ENCODE assay signal across 9 mouse cellular contexts in the genomic region with DNA sequence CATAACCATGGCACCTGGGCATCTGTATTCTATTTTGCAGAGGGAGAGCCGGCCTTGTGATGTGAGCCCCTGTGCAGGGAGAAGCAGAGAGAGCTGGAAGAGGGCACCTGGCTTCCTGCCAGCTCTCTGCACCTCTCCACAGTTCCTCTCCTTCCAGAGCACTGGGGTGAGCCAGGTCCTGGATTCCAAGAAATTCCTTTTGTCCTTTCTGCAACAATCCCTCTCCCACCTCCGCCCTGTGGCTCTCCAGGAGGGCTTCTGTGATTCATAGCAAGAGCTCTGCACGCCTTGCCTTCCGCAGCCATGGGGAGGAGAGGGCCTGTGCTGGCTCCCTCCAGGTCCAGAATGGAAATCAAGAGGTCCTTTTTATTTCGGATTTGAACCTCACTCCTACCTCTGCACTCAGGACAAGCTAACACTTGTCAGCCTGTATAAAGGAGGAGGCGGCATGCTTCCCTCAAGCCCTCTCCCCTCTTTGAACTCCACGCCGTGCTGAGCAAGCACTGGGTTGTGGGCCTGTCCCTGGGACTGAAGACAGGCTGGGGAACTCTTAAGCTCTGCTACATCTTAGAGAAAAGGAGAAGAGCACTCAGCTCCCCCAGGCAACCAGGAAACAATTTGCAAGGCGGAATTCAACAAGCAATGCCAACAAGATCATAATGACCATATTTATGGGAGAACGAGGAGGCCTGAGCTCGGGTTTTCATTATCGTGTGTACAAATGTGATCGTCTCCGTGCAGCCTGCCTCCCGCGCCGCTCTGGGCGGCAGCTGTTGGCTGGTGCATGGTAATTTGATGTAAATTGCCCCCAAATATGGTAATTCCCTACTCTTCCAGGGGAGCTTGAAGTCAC. TPM values are rescaled to one million over a fixed set of nuclear protein-coding genes. Genes with fewer than 3 reads are reported as not detected.
A peak's percentile ranks its signal among the peaks of the same experiment; 100 is the strongest.
DNase-seq lines count a peak whose midpoint lies in the region; ATAC-seq and TF ChIP-seq lines count a peak whose summit lies in the region.
"Had no signal": no experiment of that assay in that cellular context is flagged by ENCODE, and none has a peak within 500 bp of the region (broad histone marks: within the 10 kb centered on the region; RNA-seq: fewer than 3 reads in every experiment).

No protein-coding gene starts in this region.

- H3K27me3 ChIP-seq in ES-Bruce4 (ENCODE audit: control insufficient read depth, insufficient read depth, low read length, poor library complexity, severe bottlenecking) = no peaks in the 10 kb centered on the region
- 0 out of 2 replicates have a peak, but pooled peaks cover 3% of the 10 kb centered on the region for H3K27me3 ChIP-seq in forebrain, embryonic 13.5 days
- 0 out of 2 replicates have a peak, but pooled peaks cover 4% of the 10 kb centered on the region for H3K27me3 ChIP-seq in intestine, postnatal 0 days (replicated peaks; ENCODE audit: control insufficient read depth, insufficient read depth, low read length)
- peaks cover 11% of the 10 kb centered on the region; the same call in 1 of the 2 replicates for H3K27me3 ChIP-seq in neural tube, embryonic 11.5 days (ENCODE audit: control insufficient read depth, insufficient read depth, low read length)

- no peak for DNase-seq in gastrocnemius, adult 2 months
- no peak for DNase-seq in gastrocnemius, postnatal 10 days
- peak; percentile 64 for DNase-seq in neural tube, embryonic 11.5 days (ENCODE audit: low spot score)
- DNase-seq in gastrocnemius, postnatal 36 days = no peak
- no peak for DNase-seq in yolk sac, embryonic 10.5 days (ENCODE audit: low spot score)

- peak overlapping the region; percentile 35 for H3K4me2 ChIP-seq in forebrain, embryonic 13.5 days
- H3K4me2 ChIP-seq in intestine, postnatal 0 days (replicated peaks; ENCODE audit: low read depth) = peak overlapping the region; percentile 60
- peak overlapping the region; percentile 26 for H3K4me2 ChIP-seq in neural tube, embryonic 11.5 days (ENCODE audit: low read depth)

- no peaks in the 10 kb centered on the region for H3K9me3 ChIP-seq in ES-Bruce4 (replicated peaks; ENCODE audit: control insufficient read depth, insufficient read depth, low read length, poor library complexity, severe bottlenecking)
- no peaks in the 10 kb centered on the region for H3K9me3 ChIP-seq in forebrain, embryonic 13.5 days (replicated peaks)
- no peaks in the 10 kb centered on the region for H3K9me3 ChIP-seq in intestine, postnatal 0 days (ENCODE audit: control insufficient read depth)
- H3K9me3 ChIP-seq in neural tube, embryonic 11.5 days (ENCODE audit: control insufficient read depth, low read length) = no peaks in the 10 kb centered on the region

- peak overlapping the region; percentile 59 for H3K4me3 ChIP-seq in gastrocnemius, adult 2 months
- peak overlapping the region; percentile 27 for H3K4me3 ChIP-seq in ES-Bruce4 (ENCODE audit: low read depth, low read length)
- no peak overlapping the region for H3K4me3 ChIP-seq in forebrain, embryonic 13.5 days
- H3K4me3 ChIP-seq in intestine, postnatal 0 days (ENCODE audit: low read depth, low read length) = 0 out of 2 replicates have a peak overlapping the region, but pooled peaks have one; percentile 12
- H3K4me3 ChIP-seq in neural tube, embryonic 11.5 days (ENCODE audit: low read depth, low read length) = no peak overlapping the region

- no peaks in the 10 kb centered on the region for H3K36me3 ChIP-seq in ES-Bruce4 (ENCODE audit: control insufficient read depth, insufficient read depth, low read length, poor library complexity, severe bottlenecking)
- no peaks in the 10 kb centered on the region for H3K36me3 ChIP-seq in forebrain, embryonic 13.5 days (ENCODE audit: poor library complexity, severe bottlenecking)
- no peaks in the 10 kb centered on the region for H3K36me3 ChIP-seq in intestine, postnatal 0 days (ENCODE audit: control insufficient read depth, insufficient read depth)
- no peaks in the 10 kb centered on the region for H3K36me3 ChIP-seq in neural tube, embryonic 11.5 days (ENCODE audit: control insufficient read depth, insufficient read depth, low read length)

- H3K27ac ChIP-seq in gastrocnemius, adult 2 months = no peak overlapping the region
- peak overlapping the region; percentile 74 for H3K27ac ChIP-seq in ES-Bruce4 (ENCODE audit: insufficient read depth, low read length)
- H3K27ac ChIP-seq in forebrain, embryonic 13.5 days = peak overlapping the region; percentile 88
- H3K27ac ChIP-seq in intestine, postnatal 0 days (ENCODE audit: low read depth, low read length) = no peak overlapping the region
- no peak overlapping the region for H3K27ac ChIP-seq in neural tube, embryonic 11.5 days (ENCODE audit: low read depth, low read length)

- 4% methylated on average over 18 of the region's 18 CpGs for WGBS in forebrain, embryonic 13.5 days
- WGBS in intestine, postnatal 0 days = 23% methylated on average over 18 of the region's 18 CpGs
- 8% methylated on average over 18 of the region's 18 CpGs for WGBS in neural tube, embryonic 11.5 days

- TF ChIP-seq EP300 in ES-Bruce4 (IDR thresholded peaks at IDR 0.05; ENCODE audit: insufficient read depth, low read depth, low read length) = peak; percentile 89

- intact Hi-C loops in gastrocnemius, adult 2 months (cut with DNase I) = no loop called here
- intact Hi-C loops in gastrocnemius, postnatal 36 days (cut with DNase I) = no loop called here

- H3K4me1 ChIP-seq in ES-Bruce4 (ENCODE audit: control insufficient read depth, insufficient read depth, low read length) = peaks cover 31% of the 10 kb centered on the region
- peaks cover 80% of the 10 kb centered on the region for H3K4me1 ChIP-seq in forebrain, embryonic 13.5 days
- H3K4me1 ChIP-seq in intestine, postnatal 0 days (replicated peaks; ENCODE audit: control insufficient read depth, insufficient read depth, low read length) = 0 out of 2 replicates have a peak, but pooled peaks cover 3% of the 10 kb centered on the region
- H3K4me1 ChIP-seq in neural tube, embryonic 11.5 days (ENCODE audit: control insufficient read depth, insufficient read depth, low read length) = peaks cover 23% of the 10 kb centered on the region

- H3K9ac ChIP-seq in ES-Bruce4 (ENCODE audit: low read depth, poor library complexity, severe bottlenecking) = peak overlapping the region; percentile 6; the same call in 1 of the 2 replicates
- H3K9ac ChIP-seq in forebrain, embryonic 13.5 days = peak overlapping the region; percentile 45
- no peak overlapping the region for H3K9ac ChIP-seq in intestine, postnatal 0 days (ENCODE audit: low read depth, low read length)
- H3K9ac ChIP-seq in neural tube, embryonic 11.5 days (ENCODE audit: low read length) = 0 out of 2 replicates have a peak overlapping the region, but pooled peaks have one; percentile 15

- TF ChIP-seq POLR2A in ES-Bruce4 (IDR thresholded peaks at IDR 0.05; ENCODE audit: insufficient read depth, low read length) = no peak

- peak; percentile 61 for ATAC-seq in forebrain, embryonic 13.5 days
- ATAC-seq in intestine, postnatal 0 days = no peak
- peak; percentile 55; the same call in 1 of the 2 replicates for ATAC-seq in neural tube, embryonic 11.5 days (ENCODE audit: insufficient read depth, low FRiP score, low TSS enrichment)

- TF ChIP-seq CTCF in gastrocnemius, adult 2 months (IDR thresholded peaks at IDR 0.05) = no peak
- TF ChIP-seq CTCF in ES-Bruce4 (IDR thresholded peaks at IDR 0.05; ENCODE audit: low read depth, low read length) = no peak
- TF ChIP-seq CTCF in intestine, postnatal 0 days (IDR thresholded peaks at IDR 0.05; ENCODE audit: low read depth) = no peak

RNA-seq across cellular contexts. Expression of a gene that starts 35.3 kb away (rescaled TPM):
- total RNA-seq in gastrocnemius, adult 2 months (2021) = under 1 TPM; 0.23 to 0.95 TPM
- 1 to 10 TPM; 1.8 to 2.5 TPM for total RNA-seq in gastrocnemius, postnatal 10 days (2021)
- polyA plus RNA-seq in ES-Bruce4 (2011; ENCODE audit: insufficient read depth, insufficient read length, low read depth, missing spikeins) = 9.3 and 15.9 TPM in 2 replicates
- 14.7 and 17.6 TPM in 2 replicates for polyA plus RNA-seq in forebrain, embryonic 13.5 days (2015; fragmentation: Nextera tagmentation; extraction: Ambion mirVana)
- 350 and 391 TPM in 2 replicates for polyA plus RNA-seq in intestine, postnatal 0 days (2015; fragmentation: Nextera tagmentation; extraction: Ambion mirVana)
- polyA plus RNA-seq in neural tube, embryonic 11.5 days (2014; fragmentation: Nextera tagmentation; extraction: Ambion mirVana) = 4.1 and 4.6 TPM in 2 replicates
- under 1 TPM; 0.47 to 0.54 TPM for total RNA-seq in gastrocnemius, postnatal 36 days (2021)
- polyA plus RNA-seq: C2C12 had no signal

Comparison
In these comparisons a context has a peak if more than half of its experiments do, and no peak if none do; other contexts are left out.
1. H3K27ac ChIP-seq: peak in ES-Bruce4 (single experiment) and forebrain, embryonic 13.5 days (single experiment); none in gastrocnemius, adult 2 months (single experiment), intestine, postnatal 0 days (single experiment) and neural tube, embryonic 11.5 days (single experiment).
2. H3K4me3 ChIP-seq: peak in gastrocnemius, adult 2 months (single experiment), ES-Bruce4 (single experiment) and intestine, postnatal 0 days (single experiment); none in forebrain, embryonic 13.5 days (single experiment) and neural tube, embryonic 11.5 days (single experiment).
3. RNA of a gene that starts 35.3 kb away (polyA plus RNA-seq): 350 to 391 TPM in intestine, postnatal 0 days; 14.7 to 17.6 TPM in forebrain, embryonic 13.5 days, 9.3 to 15.9 TPM in ES-Bruce4 and 4.1 to 4.6 TPM in neural tube, embryonic 11.5 days; every median in the first group is over 10 times any median in the second.
4. Peak in every context shown above with its lines, with median percentiles within 50 percentile points of each other: H3K4me2 ChIP-seq.